Mouse (Mus musculus) spleen, postnatal 4 days (tissue): ENCODE data around the gene Gm12216.

Source experiments
- DNase-seq, 2 experiments: peaks; one replicate each; pipeline ENCODE4 v3.0.0; 2022; ENCODE audit warnings: low spot score in 2 of 2

The Gm12216 gene

DNA sequence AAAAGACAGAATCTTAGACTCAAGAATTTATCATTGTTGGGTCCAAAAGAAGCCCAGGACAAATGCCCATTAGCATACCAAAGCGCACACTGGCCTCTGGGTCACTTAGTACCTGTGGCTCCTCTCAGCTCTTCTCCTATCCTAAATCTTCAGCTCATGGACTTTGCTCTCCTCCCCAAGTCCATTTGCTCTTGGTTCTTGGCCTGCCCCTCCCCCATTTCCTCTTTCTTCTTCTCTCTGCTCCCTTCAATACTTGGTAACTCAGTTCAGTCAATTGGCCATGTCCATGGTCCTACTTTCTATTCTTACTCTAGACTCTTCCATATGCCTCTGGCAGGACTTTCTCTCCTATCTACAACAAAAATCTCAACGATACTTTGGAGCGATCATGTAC, 37.1 kb downstream of the Gm12216 start:
- no peak for DNase-seq

DNA sequence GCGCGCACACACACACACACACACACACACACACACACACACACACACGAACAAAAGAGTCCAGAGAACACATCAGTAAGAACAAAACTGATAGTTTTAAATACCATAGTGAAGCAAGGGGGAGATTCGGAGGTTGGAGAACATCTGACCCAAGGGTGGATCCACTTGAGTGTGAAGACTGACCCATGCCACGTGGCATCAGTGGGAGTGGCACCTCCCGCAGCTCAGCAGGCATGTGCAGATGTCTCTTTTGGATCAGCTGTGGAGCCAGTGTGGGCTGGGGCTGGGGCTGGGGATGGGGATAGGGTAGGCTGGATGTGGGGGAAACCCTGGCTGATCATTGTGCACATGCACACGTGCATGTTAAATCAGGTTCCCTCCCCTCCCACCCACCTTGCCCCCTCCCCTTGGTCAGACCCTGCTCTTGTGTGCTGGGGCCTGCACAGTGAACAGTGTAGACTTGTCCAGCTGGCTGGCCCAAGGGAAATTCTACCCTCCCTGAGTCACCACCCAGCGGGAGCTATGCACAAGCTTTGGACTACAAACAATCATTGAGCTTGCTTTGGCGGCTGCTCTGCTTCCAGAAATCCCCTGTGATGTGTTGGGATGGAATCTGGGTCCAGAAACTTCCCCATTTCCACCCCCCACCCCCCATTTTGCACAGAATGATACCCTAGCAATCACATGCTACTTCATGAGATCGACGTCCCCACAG, 37.7 kb downstream of the Gm12216 start:
- DNase-seq: no peak

DNA sequence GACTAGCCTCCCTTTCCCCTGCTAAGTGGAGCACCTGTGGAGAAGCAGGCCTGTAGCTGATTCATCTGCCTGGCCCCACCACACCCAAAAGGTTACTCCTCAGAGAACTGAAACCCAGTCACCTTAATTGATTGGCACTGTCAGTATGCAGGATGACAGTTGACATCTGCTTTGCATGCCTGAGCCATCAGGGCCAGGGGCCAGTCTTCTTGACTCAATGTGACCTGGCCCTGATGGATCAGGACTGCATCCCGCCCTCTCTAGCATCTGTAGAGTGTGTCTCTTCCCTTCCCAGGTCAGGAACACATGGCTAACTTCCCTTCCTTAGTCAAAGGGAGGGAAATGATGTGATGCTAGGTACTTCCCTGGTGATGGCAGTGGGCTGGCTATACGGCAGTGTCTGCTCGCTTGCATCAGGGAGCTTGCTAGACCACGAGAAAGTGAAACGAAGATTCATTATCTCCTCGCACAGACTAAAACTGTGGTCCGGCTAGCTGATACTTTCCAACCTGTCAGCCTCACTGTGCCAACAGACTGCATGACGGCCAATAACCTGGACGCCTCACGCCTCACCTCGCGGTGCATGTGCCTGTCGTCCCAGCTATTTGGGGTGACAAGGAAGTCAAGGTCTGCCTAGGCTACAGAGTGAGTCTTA, 38.4 kb downstream of the Gm12216 start:
- no peak for DNase-seq

DNA sequence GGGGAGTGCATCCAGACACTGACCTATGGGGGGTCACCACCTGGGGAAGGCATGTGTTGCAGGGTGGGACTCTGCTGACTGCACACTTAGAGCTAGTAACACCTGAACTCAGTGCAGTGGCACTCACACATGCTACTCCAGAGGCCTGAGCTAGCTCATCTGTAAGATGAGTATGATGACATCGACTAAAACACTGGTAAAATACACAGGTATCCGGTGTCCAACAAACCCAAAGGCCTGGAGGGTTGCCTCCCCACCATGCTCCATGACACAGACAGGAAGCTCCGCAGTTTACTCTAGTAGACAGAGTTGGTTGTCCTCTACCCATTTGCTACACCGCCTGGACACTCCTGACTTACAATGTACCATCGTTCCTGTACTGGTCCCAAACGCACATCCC, 39.5 kb downstream of the Gm12216 start:
- DNase-seq: no peak

DNA sequence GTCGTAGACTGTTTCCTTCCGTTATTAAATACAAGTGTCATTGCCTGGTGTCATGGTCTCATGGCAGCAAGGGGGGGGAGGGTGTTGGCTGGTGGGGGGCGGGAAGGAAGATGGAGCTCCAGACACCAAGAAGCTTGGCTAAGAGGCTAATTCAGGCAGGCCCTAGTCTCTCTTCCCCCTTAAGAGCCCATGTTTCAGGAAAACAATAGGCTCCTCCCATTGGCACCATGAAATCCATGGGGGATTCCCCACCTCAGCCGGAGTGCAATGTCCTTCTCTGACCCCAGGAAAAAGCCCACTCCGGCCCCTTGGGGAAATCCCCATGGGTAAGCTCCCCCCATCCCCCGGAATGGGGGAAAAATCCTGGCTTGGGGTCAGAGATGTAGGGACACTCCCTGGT, 40.3 kb downstream of the Gm12216 start:
- no peak for DNase-seq

DNA sequence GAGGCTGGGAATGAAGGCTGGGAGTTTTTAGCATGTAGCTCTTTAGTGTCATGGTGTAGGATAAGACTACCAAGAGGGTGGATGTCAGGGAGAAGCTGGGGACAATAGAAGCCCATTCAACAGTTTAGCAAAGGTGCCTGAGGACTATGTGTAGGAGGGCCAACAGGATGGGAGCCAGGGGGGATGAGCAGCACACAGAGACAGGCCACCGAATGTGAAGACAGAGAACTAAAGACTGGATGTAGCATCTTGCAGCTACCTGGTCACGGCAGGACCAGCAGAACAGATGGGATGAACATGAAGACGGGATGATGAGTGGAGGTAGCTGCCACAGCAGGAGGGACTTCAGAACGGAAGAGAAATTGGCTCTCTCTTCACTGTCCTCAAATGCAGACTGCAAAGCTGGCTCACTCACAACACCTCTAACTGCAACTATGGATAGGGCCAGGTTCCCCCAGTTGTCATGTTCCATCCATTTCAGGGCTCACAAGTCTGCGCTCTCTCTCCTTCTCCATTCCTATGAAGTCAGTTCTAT, 42.1 kb downstream of the Gm12216 start:
- DNase-seq: no peak

DNA sequence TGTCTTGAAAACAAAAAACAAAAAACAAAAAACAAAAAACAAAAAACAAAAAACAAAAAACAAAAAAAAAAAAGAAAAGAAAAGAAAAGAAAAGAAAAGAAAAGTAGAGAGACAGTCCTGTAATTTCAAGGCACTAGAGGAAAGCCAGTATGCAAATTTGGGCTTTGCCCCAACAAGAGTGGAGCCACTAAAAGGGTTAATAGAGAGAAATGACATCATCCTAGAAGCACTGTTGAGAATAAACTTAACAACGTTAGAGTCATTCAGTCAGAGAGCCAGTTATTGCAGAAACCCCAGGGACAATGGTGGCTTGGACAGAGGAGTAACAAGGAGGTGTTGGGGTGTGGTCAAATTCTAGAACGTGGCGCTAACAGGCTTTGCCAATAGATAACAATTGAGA, 44.2 kb downstream of the Gm12216 start:
- DNase-seq: no peak

DNA sequence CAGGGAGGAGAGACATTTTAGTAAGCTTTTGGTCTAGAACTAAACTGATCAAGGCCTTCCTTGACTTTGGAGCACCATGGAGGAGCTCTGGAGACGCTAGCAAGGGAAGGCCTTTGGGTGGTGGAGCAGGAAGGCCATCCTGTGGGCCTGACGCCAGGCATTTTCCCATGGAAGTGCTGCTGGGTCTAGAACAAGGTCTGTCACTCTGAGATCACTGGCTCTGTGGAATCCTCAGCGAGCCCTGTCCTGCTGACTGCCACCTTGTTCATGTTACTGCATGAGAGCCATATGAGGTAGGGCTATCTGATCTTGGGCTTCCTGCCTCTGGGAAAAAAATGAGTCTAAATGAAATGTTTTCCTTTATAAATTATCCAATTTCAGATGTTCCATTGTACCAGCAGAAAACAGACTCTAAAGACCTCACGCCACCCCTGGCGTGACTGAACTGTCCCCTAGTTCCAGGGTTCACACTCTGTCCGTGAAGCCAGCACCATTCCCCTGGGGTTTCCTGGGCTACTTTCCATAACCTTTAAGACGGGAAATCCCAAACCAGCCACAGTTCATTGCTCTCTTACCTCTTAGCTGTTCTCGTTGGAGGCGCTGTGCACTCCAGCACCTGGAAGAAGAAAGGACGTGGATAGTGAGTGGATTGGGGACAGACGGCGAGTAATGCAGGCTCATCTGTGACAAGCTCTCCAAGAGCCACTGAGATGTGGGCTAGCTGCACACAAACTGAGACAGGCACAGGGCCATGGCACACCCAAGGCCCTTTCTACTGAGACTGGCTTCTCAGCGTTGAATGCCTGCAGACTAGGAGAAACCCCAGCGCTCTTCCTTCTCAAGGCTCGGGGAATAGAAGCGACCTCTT, 45.8 kb downstream of the Gm12216 start:
- no peak for DNase-seq

DNA sequence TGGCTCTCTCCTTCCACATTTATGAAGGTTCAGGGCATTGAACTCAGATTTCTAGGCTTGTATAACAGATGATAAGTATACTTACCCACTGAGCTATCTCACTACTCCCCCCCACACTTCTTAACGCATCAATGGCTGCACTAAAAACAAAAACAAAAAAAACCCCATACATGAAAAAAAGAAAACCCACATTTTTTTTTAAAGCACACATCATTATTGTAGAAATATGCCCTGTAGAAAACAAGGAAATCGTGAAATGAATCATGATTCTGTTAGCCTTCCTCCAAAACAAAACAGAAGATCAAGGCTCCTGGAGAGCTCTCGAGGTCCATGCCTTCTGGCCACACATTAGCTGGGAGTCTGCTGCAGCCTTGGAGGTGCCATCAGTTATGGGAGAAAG, 47.7 kb downstream of the Gm12216 start:
- DNase-seq: no peak

DNA sequence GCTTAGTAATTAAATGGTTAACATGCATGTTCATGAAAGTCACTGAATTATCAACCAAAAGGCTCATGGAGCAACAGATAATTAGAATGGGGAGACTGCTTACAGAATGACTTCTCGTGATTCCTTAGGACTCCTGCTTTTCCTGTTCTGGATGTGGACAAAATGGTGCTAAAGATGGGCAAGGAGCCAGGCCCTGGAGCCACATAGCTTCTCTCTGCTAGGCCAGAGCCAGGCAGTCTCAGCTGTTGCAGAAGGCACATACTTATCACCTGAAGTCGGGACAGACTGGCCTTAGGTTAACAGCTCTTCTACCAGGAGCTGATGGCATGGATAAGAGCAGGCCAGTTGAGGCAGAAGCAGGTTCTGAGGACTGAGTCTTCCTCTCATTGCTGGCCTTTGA, 48.3 kb downstream of the Gm12216 start:
- no peak for DNase-seq

DNA sequence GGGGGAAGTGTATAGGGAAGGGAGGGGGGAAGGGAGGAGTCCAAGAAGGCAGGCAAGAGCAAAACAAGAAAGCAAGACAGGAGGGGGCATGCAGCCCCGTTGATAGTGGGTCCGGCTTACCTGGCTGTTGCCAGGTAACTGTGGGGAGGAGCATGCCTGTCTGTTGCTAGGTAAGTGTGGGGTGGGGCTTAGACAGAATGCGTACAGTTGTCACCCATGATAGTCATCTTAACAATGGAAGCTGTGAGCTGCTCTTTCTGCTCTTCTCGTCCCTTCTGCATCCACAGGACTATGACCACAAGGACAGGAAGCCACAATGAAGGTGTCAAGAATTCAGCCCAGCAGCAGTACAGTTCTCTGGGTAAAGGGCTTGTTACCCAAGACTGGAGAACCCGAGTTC, 48.9 kb downstream of the Gm12216 start:
- no peak for DNase-seq

DNA sequence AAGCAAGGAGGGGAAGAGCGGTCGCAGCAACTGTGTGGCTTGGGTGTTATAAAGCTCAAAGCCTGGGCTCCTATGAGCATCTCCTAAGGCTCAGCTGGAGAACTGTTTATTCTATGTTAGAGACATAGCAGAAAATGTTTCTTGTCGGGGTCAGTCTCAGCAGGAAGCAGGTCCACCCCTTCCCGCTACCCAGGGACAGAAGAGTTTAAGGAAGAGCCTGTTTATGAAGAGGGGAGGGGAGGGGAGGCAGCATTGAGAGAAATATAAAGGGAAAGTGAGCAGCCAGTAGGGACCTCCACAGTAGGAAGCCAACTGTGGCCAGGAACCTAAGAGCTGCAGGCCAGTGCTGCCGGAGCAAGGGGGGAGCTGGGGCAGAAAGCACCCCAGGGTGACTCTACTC, 49.7 kb downstream of the Gm12216 start:
- no peak for DNase-seq

DNA sequence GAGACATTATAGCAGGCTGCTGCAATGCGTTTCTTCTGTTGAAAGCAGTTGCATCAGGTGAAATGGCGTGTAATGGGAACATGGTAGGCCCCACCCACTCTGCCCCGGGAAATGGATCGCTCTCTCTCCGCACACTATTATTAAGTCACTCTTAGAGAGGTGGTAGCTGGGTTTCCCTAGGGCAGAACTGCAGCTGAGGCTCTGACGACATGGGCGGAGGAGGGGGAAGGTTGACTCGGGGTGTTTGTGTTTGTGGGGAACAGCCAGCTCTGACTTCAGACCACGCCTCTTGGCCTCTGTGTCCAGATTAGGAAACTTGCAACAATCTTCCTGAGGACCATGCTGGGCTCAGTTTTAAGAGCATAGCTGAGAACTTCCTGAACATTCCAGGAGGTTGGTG, 53.3 kb downstream of the Gm12216 start:
- DNase-seq: peak in 1 of 2 experiments; percentile 31

DNA sequence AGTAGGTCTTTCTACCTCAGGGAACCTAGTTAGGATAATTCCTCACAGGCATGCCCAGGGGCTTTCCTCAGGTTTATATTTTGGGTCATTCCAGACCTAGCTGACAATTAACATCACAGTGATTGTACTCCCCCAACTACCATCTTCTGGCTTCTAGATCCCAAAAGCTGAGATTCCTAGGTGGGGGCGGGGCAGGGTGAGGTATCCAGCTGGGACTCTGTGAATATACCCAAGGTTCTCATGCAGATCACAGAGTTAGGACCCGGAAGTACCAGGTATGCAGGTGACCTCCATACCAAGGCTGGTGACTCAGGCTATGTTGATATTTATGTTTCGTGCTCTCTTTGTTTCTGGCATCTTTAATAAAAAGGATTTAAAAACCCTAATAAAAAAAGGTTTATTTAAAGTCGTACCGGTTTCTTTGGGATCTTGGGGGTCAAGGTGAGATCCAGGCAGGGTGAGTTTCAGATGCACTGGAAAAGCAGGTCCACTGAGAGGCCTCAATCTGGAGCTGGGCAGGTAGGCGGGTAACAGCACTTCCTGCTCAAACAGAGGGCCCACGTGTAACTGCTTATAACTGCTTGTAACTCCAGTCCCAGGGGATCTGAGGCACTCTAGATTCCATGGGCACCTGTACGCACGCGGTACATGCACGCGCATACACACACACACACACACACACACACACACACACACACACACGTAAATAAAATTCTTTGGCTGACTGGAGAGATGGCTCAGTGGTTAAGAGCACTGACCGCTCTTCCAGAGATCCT, 54.3 kb downstream of the Gm12216 start:
- DNase-seq: no peak

DNA sequence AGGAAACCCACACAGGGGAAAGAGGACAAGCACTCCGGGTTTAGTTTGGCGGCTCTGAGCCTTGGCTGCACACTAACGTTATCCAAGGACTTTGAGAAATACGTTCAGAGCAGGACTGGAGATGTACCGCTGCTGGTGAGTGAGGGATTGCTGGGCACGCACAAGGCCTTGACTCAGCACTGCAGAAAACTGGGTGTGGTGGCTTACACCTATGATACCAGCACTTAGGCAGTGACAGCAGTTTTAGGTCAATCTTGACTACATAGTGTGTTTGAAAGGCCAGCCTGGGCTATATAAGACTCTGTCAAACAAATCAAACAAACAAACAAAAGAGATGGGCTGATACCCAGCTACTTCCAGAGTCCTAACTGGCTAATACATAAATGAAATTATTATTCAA, 55.6 kb downstream of the Gm12216 start:
- DNase-seq: no peak

DNA sequence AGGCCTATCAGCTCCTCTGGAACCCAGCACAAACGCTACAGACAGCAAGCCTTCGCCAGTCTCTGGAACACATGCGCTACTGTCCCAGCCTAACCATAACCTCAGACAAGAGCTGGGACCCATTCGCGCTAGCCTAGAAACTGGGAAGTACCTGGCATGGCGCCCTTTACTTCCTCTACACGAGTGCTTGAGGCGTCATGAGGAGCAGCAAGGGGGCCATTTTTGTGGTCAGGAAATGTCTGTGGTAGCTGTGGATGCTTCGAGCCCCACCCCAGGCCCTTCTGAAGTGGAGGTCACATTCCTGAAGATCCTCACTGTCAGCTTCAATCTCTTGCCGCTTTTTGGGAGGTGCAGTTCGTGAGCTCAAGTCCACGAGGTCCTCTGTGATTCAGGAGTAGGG, 56.0 kb downstream of the Gm12216 start:
- DNase-seq: no peak

DNA sequence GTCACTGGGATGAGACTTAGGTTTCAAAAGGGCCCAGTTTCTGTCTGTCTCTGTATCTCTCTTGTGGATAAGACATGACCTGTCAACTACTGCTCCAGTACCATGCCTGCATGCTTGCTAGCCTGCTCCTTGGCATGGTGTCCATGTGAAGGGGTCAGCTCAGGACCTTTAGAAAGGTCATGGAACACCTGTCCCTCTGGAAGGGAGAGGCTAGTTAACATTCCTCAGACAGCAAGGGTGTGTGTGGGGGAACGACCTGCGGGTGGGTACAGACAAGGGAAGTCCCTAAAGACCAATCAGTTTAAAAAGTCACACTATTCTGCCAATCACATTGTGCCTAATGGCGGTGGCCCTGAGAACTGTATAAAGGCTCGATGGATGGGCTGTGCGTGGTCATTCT, 58.1 kb downstream of the Gm12216 start:
- DNase-seq: no peak

DNA sequence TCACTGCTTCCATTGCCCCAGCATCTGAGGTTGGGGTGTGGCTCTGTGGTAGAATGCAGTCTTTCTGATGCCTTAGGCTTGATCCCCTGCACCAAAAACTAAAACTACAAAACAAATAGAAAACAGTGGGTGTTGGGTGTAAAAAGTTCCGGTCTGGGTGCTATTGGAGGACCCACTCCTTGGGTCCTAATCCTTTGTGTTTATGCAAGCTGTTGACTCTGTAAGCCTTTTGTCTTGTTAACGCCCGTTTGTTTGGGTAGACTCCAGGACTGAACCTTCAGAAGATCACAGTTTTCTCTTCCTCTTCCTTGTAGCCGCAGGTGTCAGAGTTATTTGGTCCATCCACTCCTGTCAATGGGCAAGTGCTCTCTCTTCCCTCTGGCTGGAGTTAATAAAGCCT, 59.0 kb downstream of the Gm12216 start:
- no peak for DNase-seq

DNA sequence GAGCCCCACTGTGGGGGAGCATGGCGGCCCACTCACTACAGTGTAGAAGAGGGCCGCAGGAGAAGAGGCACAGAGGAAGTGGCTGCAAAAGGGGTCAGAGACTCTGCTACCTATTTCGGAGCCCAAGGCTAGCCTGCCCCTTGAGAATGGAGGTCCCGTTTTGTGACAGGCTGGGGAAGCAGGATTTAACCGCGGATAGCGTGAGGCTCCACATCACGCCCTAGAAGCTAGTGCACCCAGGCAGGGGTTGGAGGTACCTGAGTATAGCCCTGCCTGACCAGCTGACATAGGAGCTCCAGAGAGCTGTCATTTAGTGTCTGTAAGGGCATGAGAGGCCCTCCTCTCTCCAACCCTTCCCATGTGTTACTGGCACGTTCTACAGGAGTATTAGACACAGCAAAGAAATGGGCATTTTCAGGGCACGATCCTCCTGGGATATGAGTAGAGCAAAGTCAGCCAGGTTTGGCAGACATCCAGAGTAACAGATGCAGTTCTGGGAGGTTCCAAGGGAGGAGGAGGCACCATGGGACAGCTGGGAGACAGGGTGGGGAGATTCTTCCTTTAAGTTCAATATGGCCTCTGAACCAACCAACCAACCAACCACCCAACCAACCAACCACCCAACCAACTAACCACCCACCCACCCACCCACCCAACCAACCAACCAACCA, 60.9 kb downstream of the Gm12216 start:
- DNase-seq: no peak

DNA sequence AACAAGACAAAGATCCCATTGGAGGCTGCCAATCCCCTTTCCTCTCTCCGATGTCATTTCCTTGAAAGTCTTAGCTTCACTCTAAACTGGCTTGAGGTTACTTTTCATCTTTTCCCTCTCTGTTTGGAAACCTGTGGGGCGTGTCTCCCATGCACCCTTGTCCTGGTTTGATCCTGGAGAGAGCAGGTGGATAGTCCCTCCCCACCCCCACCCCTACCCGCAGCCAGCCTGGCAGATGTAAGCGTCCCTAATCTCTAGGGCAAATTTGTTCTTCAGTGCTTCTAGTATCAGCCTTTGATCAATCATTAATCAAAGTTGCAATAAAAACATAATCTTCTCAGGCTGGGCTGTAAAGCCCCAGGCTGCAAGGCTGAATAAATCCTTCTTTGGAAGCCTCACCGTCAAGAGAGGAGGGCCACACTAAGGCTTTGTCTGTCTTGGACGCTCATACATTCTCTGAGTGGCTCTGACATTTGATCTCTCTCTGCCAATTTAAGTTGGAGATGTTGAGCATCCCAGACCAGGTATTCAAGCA, 61.6 kb downstream of the Gm12216 start:
- DNase-seq: no peak
